Mouse (Mus musculus): Measurements from ENCODE around the gene Tnfsf12. TPM values are rescaled to one million over a fixed set of nuclear protein-coding genes. Genes with fewer than 3 reads are reported as not detected.
A peak's percentile ranks its signal among the peaks of the same experiment; 100 is the strongest.

Gene Tnfsf12
- polyA plus RNA-seq, 1 experiment from 2014 or later = 10.3 TPM

- 64% methylated on average over 3 of the region's 3 CpGs for WGBS
- Histone ChIP-seq H3K36me3 (ENCODE audit: control insufficient read depth, insufficient read depth, low read length) (peaks cover 66% of the 10 kb centered on the region), H3K4me3 (ENCODE audit: control insufficient read depth in 1 of 2, insufficient read depth in 1 of 2, low read depth in 1 of 2, low read length in 2 of 2) (peak overlapping the region; percentile 57 to 85), H3K27ac (replicated peaks in 1 of 2; ENCODE audit: control insufficient read depth in 1 of 2, insufficient read depth in 1 of 2, low read depth in 2 of 2, low read length in 2 of 2) (peak overlapping the region; percentile 91 to 99), H3K4me1 (ENCODE audit: control insufficient read depth in 2 of 2, insufficient read depth in 2 of 2, low read length in 2 of 2) (peaks cover 8 to 20% of the 10 kb centered on the region in 2 experiments), H3K9ac (ENCODE audit: low read length) (peak overlapping the region; percentile 78), H3K4me2 (ENCODE audit: low read length) (peak overlapping the region; percentile 68), H3K27me3 (ENCODE audit: control insufficient read depth, insufficient read depth, low read length) (no peaks in the 10 kb centered on the region), H3K9me3 (ENCODE audit: control insufficient read depth, low read length) (no peaks in the 10 kb centered on the region)
- ATAC-seq (ENCODE audit: insufficient number of reproducible peaks, insufficient read depth, low FRiP score, low read depth) = no peak
Observed at GRCm38 (mm10) chr11:69661221-69661881, 34.3 kb downstream of the Tnfsf12 start.

GRCm38 (mm10) chr11:69657462-69657881 lies 38.2 kb downstream of the Tnfsf12 start:
- no peak overlapping the region for H3K4me2 ChIP-seq (ENCODE audit: low read length)
- no peak for ATAC-seq (ENCODE audit: insufficient number of reproducible peaks, insufficient read depth, low FRiP score, low read depth)
- no peaks in the 10 kb centered on the region for H3K27me3 ChIP-seq (ENCODE audit: control insufficient read depth, insufficient read depth, low read length)
- H3K27ac ChIP-seq (replicated peaks in 1 of 2; ENCODE audit: control insufficient read depth in 1 of 2, insufficient read depth in 1 of 2, low read depth in 2 of 2, low read length in 2 of 2) = no peak overlapping the region
- no peak overlapping the region for H3K4me3 ChIP-seq (ENCODE audit: control insufficient read depth in 1 of 2, insufficient read depth in 1 of 2, low read depth in 1 of 2, low read length in 2 of 2)
- H3K36me3 ChIP-seq (ENCODE audit: control insufficient read depth, insufficient read depth, low read length) = peaks cover 63% of the 10 kb centered on the region
- no peak overlapping the region for H3K9ac ChIP-seq (ENCODE audit: low read length)
- WGBS = 83% methylated on average over 15 of the region's 15 CpGs
- H3K9me3 ChIP-seq (ENCODE audit: control insufficient read depth, low read length) = no peaks in the 10 kb centered on the region
- peaks cover 4 to 19% of the 10 kb centered on the region in 2 experiments for H3K4me1 ChIP-seq (ENCODE audit: control insufficient read depth in 2 of 2, insufficient read depth in 2 of 2, low read length in 2 of 2)

GRCm38 (mm10) chr11:69656617-69657461 lies 38.8 kb downstream of the Tnfsf12 start:
- H3K4me3 ChIP-seq (ENCODE audit: control insufficient read depth in 1 of 2, insufficient read depth in 1 of 2, low read depth in 1 of 2, low read length in 2 of 2) = no peak overlapping the region
- WGBS = 76% methylated on average over 10 of the region's 10 CpGs
- H3K27ac ChIP-seq (replicated peaks in 1 of 2; ENCODE audit: control insufficient read depth in 1 of 2, insufficient read depth in 1 of 2, low read depth in 2 of 2, low read length in 2 of 2) = no peak overlapping the region
- no peaks in the 10 kb centered on the region for H3K9me3 ChIP-seq (ENCODE audit: control insufficient read depth, low read length)
- ATAC-seq (ENCODE audit: insufficient number of reproducible peaks, insufficient read depth, low FRiP score, low read depth) = no peak
- H3K4me2 ChIP-seq (ENCODE audit: low read length) = no peak overlapping the region
- no peak overlapping the region for H3K9ac ChIP-seq (ENCODE audit: low read length)
- H3K27me3 ChIP-seq (ENCODE audit: control insufficient read depth, insufficient read depth, low read length) = no peaks in the 10 kb centered on the region
- peaks cover 69% of the 10 kb centered on the region for H3K36me3 ChIP-seq (ENCODE audit: control insufficient read depth, insufficient read depth, low read length)
- peaks cover 4 to 19% of the 10 kb centered on the region in 2 experiments for H3K4me1 ChIP-seq (ENCODE audit: control insufficient read depth in 2 of 2, insufficient read depth in 2 of 2, low read length in 2 of 2)

GRCm38 (mm10) chr11:69656065-69656455 lies 39.6 kb downstream of the Tnfsf12 start:
- Histone ChIP-seq H3K4me2 (ENCODE audit: low read length) (no peak overlapping the region), H3K27me3 (ENCODE audit: control insufficient read depth, insufficient read depth, low read length) (no peaks in the 10 kb centered on the region), H3K9ac (ENCODE audit: low read length) (no peak overlapping the region), H3K9me3 (ENCODE audit: control insufficient read depth, low read length) (no peaks in the 10 kb centered on the region), H3K4me1 (ENCODE audit: control insufficient read depth in 2 of 2, insufficient read depth in 2 of 2, low read length in 2 of 2) (peaks cover 2 to 12% of the 10 kb centered on the region in 2 experiments; a peak in 3 of 4 replicates), H3K27ac (replicated peaks in 1 of 2; ENCODE audit: control insufficient read depth in 1 of 2, insufficient read depth in 1 of 2, low read depth in 2 of 2, low read length in 2 of 2) (no peak overlapping the region), H3K4me3 (ENCODE audit: control insufficient read depth in 1 of 2, insufficient read depth in 1 of 2, low read depth in 1 of 2, low read length in 2 of 2) (no peak overlapping the region), H3K36me3 (ENCODE audit: control insufficient read depth, insufficient read depth, low read length) (peaks cover 77% of the 10 kb centered on the region)
- WGBS = 72% methylated on average over 5 of the region's 5 CpGs
- ATAC-seq (ENCODE audit: insufficient number of reproducible peaks, insufficient read depth, low FRiP score, low read depth) = no peak

GRCm38 (mm10) chr11:69655264-69656064 lies 40.2 kb downstream of the Tnfsf12 start, which contains the start of gene Sox15:
Sox15 (plus strand) TSS chr11:69655314.
- peak within 1 kb of the TSS; percentile 19 for H3K4me2 ChIP-seq (ENCODE audit: low read length)
- H3K36me3 ChIP-seq (ENCODE audit: control insufficient read depth, insufficient read depth, low read length) = peaks cover 83% of the 10 kb centered on the region
- peak within 1 kb of the TSS in 1 of 2 experiments; percentile 16; a peak in 1 of 4 replicates for H3K27ac ChIP-seq (replicated peaks in 1 of 2; ENCODE audit: control insufficient read depth in 1 of 2, insufficient read depth in 1 of 2, low read depth in 2 of 2, low read length in 2 of 2)
- H3K9ac ChIP-seq (ENCODE audit: low read length) = no peak within 1 kb of the TSS
- H3K4me3 ChIP-seq (ENCODE audit: control insufficient read depth in 1 of 2, insufficient read depth in 1 of 2, low read depth in 1 of 2, low read length in 2 of 2) = no peak within 1 kb of the TSS
- WGBS = 24% methylated on average over 34 of the region's 34 CpGs
- H3K27me3 ChIP-seq (ENCODE audit: control insufficient read depth, insufficient read depth, low read length) = no peaks in the 10 kb centered on the region
- no peaks in the 10 kb centered on the region for H3K9me3 ChIP-seq (ENCODE audit: control insufficient read depth, low read length)
- no peak for ATAC-seq (ENCODE audit: insufficient number of reproducible peaks, insufficient read depth, low FRiP score, low read depth)
- peaks cover 2 to 11% of the 10 kb centered on the region in 2 experiments; a peak in 3 of 4 replicates for H3K4me1 ChIP-seq (ENCODE audit: control insufficient read depth in 2 of 2, insufficient read depth in 2 of 2, low read length in 2 of 2)

GRCm38 (mm10) chr11:69654760-69655159 lies 40.9 kb downstream of the Tnfsf12 start:
- no peak overlapping the region for H3K9ac ChIP-seq (ENCODE audit: low read length)
- H3K4me2 ChIP-seq (ENCODE audit: low read length) = no peak overlapping the region
- WGBS = 43% methylated on average over 9 of the region's 9 CpGs
- ATAC-seq (ENCODE audit: insufficient number of reproducible peaks, insufficient read depth, low FRiP score, low read depth) = no peak
- H3K9me3 ChIP-seq (ENCODE audit: control insufficient read depth, low read length) = no peaks in the 10 kb centered on the region
- no peak overlapping the region for H3K4me3 ChIP-seq (ENCODE audit: control insufficient read depth in 1 of 2, insufficient read depth in 1 of 2, low read depth in 1 of 2, low read length in 2 of 2)
- H3K36me3 ChIP-seq (ENCODE audit: control insufficient read depth, insufficient read depth, low read length) = peaks cover 84% of the 10 kb centered on the region
- peak overlapping the region in 1 of 2 experiments; percentile 16; a peak in 1 of 4 replicates for H3K27ac ChIP-seq (replicated peaks in 1 of 2; ENCODE audit: control insufficient read depth in 1 of 2, insufficient read depth in 1 of 2, low read depth in 2 of 2, low read length in 2 of 2)
- H3K4me1 ChIP-seq (ENCODE audit: control insufficient read depth in 2 of 2, insufficient read depth in 2 of 2, low read length in 2 of 2) = peaks cover 2 to 8% of the 10 kb centered on the region in 2 experiments; a peak in 3 of 4 replicates
- no peaks in the 10 kb centered on the region for H3K27me3 ChIP-seq (ENCODE audit: control insufficient read depth, insufficient read depth, low read length)

GRCm38 (mm10) chr11:69653399-69653798 lies 42.2 kb downstream of the Tnfsf12 start:
- Histone ChIP-seq H3K27ac (replicated peaks in 1 of 2; ENCODE audit: control insufficient read depth in 1 of 2, insufficient read depth in 1 of 2, low read depth in 2 of 2, low read length in 2 of 2) (no peak overlapping the region), H3K4me1 (ENCODE audit: control insufficient read depth in 2 of 2, insufficient read depth in 2 of 2, low read length in 2 of 2) (peaks cover 2 to 8% of the 10 kb centered on the region in 2 experiments; a peak in 3 of 4 replicates), H3K4me3 (ENCODE audit: control insufficient read depth in 1 of 2, insufficient read depth in 1 of 2, low read depth in 1 of 2, low read length in 2 of 2) (no peak overlapping the region), H3K36me3 (ENCODE audit: control insufficient read depth, insufficient read depth, low read length) (peaks cover 89% of the 10 kb centered on the region), H3K9me3 (ENCODE audit: control insufficient read depth, low read length) (no peaks in the 10 kb centered on the region), H3K4me2 (ENCODE audit: low read length) (no peak overlapping the region), H3K27me3 (ENCODE audit: control insufficient read depth, insufficient read depth, low read length) (no peaks in the 10 kb centered on the region), H3K9ac (ENCODE audit: low read length) (no peak overlapping the region)
- WGBS = 54% methylated on average over 5 of the region's 5 CpGs
- ATAC-seq (ENCODE audit: insufficient number of reproducible peaks, insufficient read depth, low FRiP score, low read depth) = no peak
